Comparison of ENCODE assay signal across 7 mouse cellular contexts in genomic region chr8:70752000-70752764, GRCm38 (mm10). TPM values are rescaled to one million over a fixed set of nuclear protein-coding genes. Genes with fewer than 3 reads are reported as not detected.
A peak's percentile ranks its signal among the peaks of the same experiment; 100 is the strongest.
DNase-seq lines count a peak whose midpoint lies in the region; ATAC-seq and TF ChIP-seq lines count a peak whose summit lies in the region.

No protein-coding gene starts in this region.

- 0 out of 2 replicates have a peak overlapping the region, but pooled peaks have one; percentile 9 for H3K9ac ChIP-seq in CH12.LX (ENCODE audit: insufficient read depth, low read depth)
- 0 out of 2 replicates have a peak overlapping the region, but pooled peaks have one; percentile 51 for H3K9ac ChIP-seq in heart, embryonic 14.5 days (ENCODE audit: low read length)
- H3K9ac ChIP-seq in lung, embryonic 14.5 days, result no peak overlapping the region

- DNase-seq in CH12.LX (ENCODE audit: extremely low read depth) (peak; percentile 85), NIH3T3 (ENCODE audit: low read depth) (peak; percentile 89)
- peak; percentile 51 for DNase-seq in embryo, embryonic 11.5 days (ENCODE audit: low read depth, low spot score)
- peak; percentile 91 to 94 for DNase-seq in kidney, postnatal 36 days
- DNase-seq in lung, embryonic 14.5 days, result peak; percentile 88
- peak in 1 of 2 experiments; percentile 76 for DNase-seq in spleen, adult 2 months (ENCODE audit: low read depth in 1 of 2, low spot score in 2 of 2)

- in situ Hi-C loops in CH12.LX (cut with MboI; ENCODE audit: low pct_ligation_motif_present, low pct_unique_long_range_greater_than_20kb, low sequenced_read_pairs), result loop anchor here (5.0 kb wide), 1 partner anchor 35 kb away; the partner anchor contains the start of gene Gm3336

- dilution Hi-C loops in CH12.LX (cut with MboI; ENCODE audit: extremely low pct_ligation_motif_present, extremely low pct_unique_long_range_greater_than_20kb, low sequenced_read_pairs), result no loop called here

- H3K4me1 ChIP-seq in CH12.LX (ENCODE audit: control insufficient read depth in 1 of 2, insufficient read depth in 2 of 2), result peaks cover 9 to 44% of the 10 kb centered on the region in 2 experiments
- H3K4me1 ChIP-seq in heart, embryonic 14.5 days (ENCODE audit: control insufficient read depth in 2 of 2, insufficient read depth in 2 of 2, low read length in 2 of 2), result peaks cover 15 to 27% of the 10 kb centered on the region in 2 experiments
- peaks cover 22% of the 10 kb centered on the region; the same call in 1 of the 2 replicates for H3K4me1 ChIP-seq in lung, embryonic 14.5 days (ENCODE audit: insufficient read depth)
- H3K4me1 ChIP-seq in spleen, adult 2 months (ENCODE audit: control insufficient read depth, insufficient read depth, insufficient read length), result peaks cover 15% of the 10 kb centered on the region

- peak; percentile 71 to 84 for TF ChIP-seq CTCF in CH12.LX (conservative IDR thresholded peaks at IDR 0.05 in 1 of 2, IDR thresholded peaks at IDR 0.05 in 1 of 2; ENCODE audit: low read depth in 2 of 2, low read length in 2 of 2)
- TF ChIP-seq CTCF in lung, embryonic 14.5 days (IDR thresholded peaks at IDR 0.05; ENCODE audit: low read depth), result peak; percentile 76
- peak; percentile 51; the same call in 1 of the 2 replicates for TF ChIP-seq CTCF in spleen, adult 2 months (IDR thresholded peaks at IDR 0.05; ENCODE audit: extremely low read depth, insufficient read depth, insufficient read length, insufficient replicate concordance)

- no peak for TF ChIP-seq POLR2A in CH12.LX (IDR thresholded peaks at IDR 0.05; ENCODE audit: low read depth, low read length)
- TF ChIP-seq POLR2A in spleen, adult 2 months (IDR thresholded peaks at IDR 0.05; ENCODE audit: low read depth, low read length), result no peak

- H3K79me2 ChIP-seq in CH12.LX (replicated peaks; ENCODE audit: control insufficient read depth, extremely low read depth, insufficient read depth, poor library complexity, severe bottlenecking), result no peaks in the 10 kb centered on the region

- 25% methylated on average over 11 of the region's 11 CpGs for WGBS in heart, embryonic 14.5 days
- WGBS in lung, embryonic 14.5 days, result 20% methylated on average over 11 of the region's 11 CpGs
- 18% methylated on average over 11 of the region's 11 CpGs for WGBS in spleen, adult 2 months

- peak overlapping the region; percentile 52; the same call in 1 of the 2 replicates for H3K27ac ChIP-seq in CH12.LX (ENCODE audit: insufficient read depth, low read depth)
- H3K27ac ChIP-seq in heart, embryonic 14.5 days (replicated peaks in 1 of 2; ENCODE audit: control insufficient read depth in 1 of 2, insufficient read depth in 1 of 2, low read depth in 2 of 2, low read length in 2 of 2), result peak overlapping the region; percentile 69 to 70; a peak in 3 of 4 replicates
- peak overlapping the region; percentile 75 for H3K27ac ChIP-seq in lung, embryonic 14.5 days (ENCODE audit: low read depth)
- H3K27ac ChIP-seq in spleen, adult 2 months (ENCODE audit: insufficient read depth, low read length), result peak overlapping the region; percentile 71

- peak overlapping the region; percentile 52; the same call in 1 of the 2 replicates for H3K4me2 ChIP-seq in CH12.LX (ENCODE audit: insufficient read depth, low read depth, poor library complexity, severe bottlenecking)
- no peak overlapping the region for H3K4me2 ChIP-seq in heart, embryonic 14.5 days (ENCODE audit: low read length)
- H3K4me2 ChIP-seq in lung, embryonic 14.5 days, result peak overlapping the region; percentile 52; the same call in 1 of the 2 replicates

- H3K36me3 ChIP-seq in CH12.LX (replicated peaks in 1 of 2; ENCODE audit: control insufficient read depth in 1 of 2, insufficient read depth in 1 of 2, low read length in 1 of 2), result peaks cover 13 to 45% of the 10 kb centered on the region in 2 experiments
- H3K36me3 ChIP-seq in heart, embryonic 14.5 days (ENCODE audit: control insufficient read depth, insufficient read depth, low read length), result peaks cover 13% of the 10 kb centered on the region
- peaks cover 6% of the 10 kb centered on the region; the same call in 1 of the 2 replicates for H3K36me3 ChIP-seq in lung, embryonic 14.5 days (ENCODE audit: insufficient read depth)
- peaks cover 5% of the 10 kb centered on the region; the same call in 1 of the 2 replicates for H3K36me3 ChIP-seq in spleen, adult 2 months (ENCODE audit: control insufficient read depth, insufficient read depth, low read length)

- H3K4me3 ChIP-seq in CH12.LX (replicated peaks in 1 of 3; ENCODE audit: low read depth in 2 of 3, low read length in 2 of 3, poor library complexity in 1 of 3), result peak overlapping the region in 1 of 3 experiments; percentile 12
- no peak overlapping the region for H3K4me3 ChIP-seq in heart, embryonic 14.5 days (ENCODE audit: control insufficient read depth in 1 of 2, insufficient read depth in 1 of 2, low read depth in 1 of 2, low read length in 2 of 2)
- no peak overlapping the region for H3K4me3 ChIP-seq in lung, embryonic 14.5 days (ENCODE audit: low read depth, low read length)
- H3K4me3 ChIP-seq in spleen, adult 2 months (ENCODE audit: extremely low read depth, insufficient read depth, insufficient read length), result no peak overlapping the region

- no peak for ATAC-seq in heart, embryonic 14.5 days (ENCODE audit: insufficient number of reproducible peaks, insufficient read depth, low FRiP score, low read depth)
- ATAC-seq in lung, embryonic 14.5 days (ENCODE audit: insufficient read depth), result no peak

- no peaks in the 10 kb centered on the region for H3K9me3 ChIP-seq in CH12.LX (replicated peaks; ENCODE audit: low read length)
- no peaks in the 10 kb centered on the region for H3K9me3 ChIP-seq in heart, embryonic 14.5 days (ENCODE audit: control insufficient read depth, low read length)
- no peaks in the 10 kb centered on the region for H3K9me3 ChIP-seq in lung, embryonic 14.5 days (ENCODE audit: low read depth, low read length)

- TF ChIP-seq RAD21 in CH12.LX (IDR thresholded peaks at IDR 0.05; ENCODE audit: low read depth, low read length), result peak; percentile 76

- TF ChIP-seq EP300 in CH12.LX (IDR thresholded peaks at IDR 0.05; ENCODE audit: low read length), result no peak

- H3K27me3 ChIP-seq in CH12.LX (replicated peaks), result no peaks in the 10 kb centered on the region
- peaks cover 34% of the 10 kb centered on the region for H3K27me3 ChIP-seq in heart, embryonic 14.5 days (ENCODE audit: control insufficient read depth, insufficient read depth, low read length)
- H3K27me3 ChIP-seq in lung, embryonic 14.5 days (ENCODE audit: insufficient read depth, low read length), result peaks cover 19% of the 10 kb centered on the region; the same call in 1 of the 2 replicates
- H3K27me3 ChIP-seq in spleen, adult 2 months (ENCODE audit: control insufficient read depth, insufficient read depth, low read length), result no peaks in the 10 kb centered on the region

TF ChIP-seq in CH12.LX, 34 proteins besides CTCF, POLR2A, EP300 and RAD21 (continues in another document):
- TF ChIP-seq E2F4 (IDR thresholded peaks at IDR 0.05; ENCODE audit: insufficient replicate concordance, low read depth, low read length) (no peak), ETS1 (conservative IDR thresholded peaks at IDR 0.05; ENCODE audit: low read depth, low read length) (peak; percentile 36; the same call in 1 of the 2 replicates), IRF4 (IDR thresholded peaks at IDR 0.05; ENCODE audit: low read depth, low read length) (peak; percentile 55), SMC3 (IDR thresholded peaks at IDR 0.05; ENCODE audit: low read depth, low read length) (peak; percentile 91), BHLHE40 (IDR thresholded peaks at IDR 0.05; ENCODE audit: low read depth, low read length) (peak; percentile 59; the same call in 1 of the 2 replicates), ZKSCAN1 (IDR thresholded peaks at IDR 0.05; ENCODE audit: borderline replicate concordance, low read depth, low read length) (no peak), MAX (IDR thresholded peaks at IDR 0.05; ENCODE audit: low read length) (no peak), HCFC1 (IDR thresholded peaks at IDR 0.05; ENCODE audit: low read depth, low read length) (no peak)

RNA-seq across cellular contexts. Expression of gene Rab3a, which starts 2.3 kb away (rescaled TPM):
- total RNA-seq in CH12.LX (2012; rRNA removed) (1.8 and 1.9 TPM in 2 replicates), CH12.LX (2014; rRNA removed) (0.32 and 0.87 TPM in 2 replicates)
- polyA plus RNA-seq in CH12.LX (2012; ENCODE audit: insufficient read length, low read depth), result 0.65 and 0.99 TPM in 2 replicates
- polyA plus RNA-seq in heart, embryonic 14.5 days (2014; fragmentation: Nextera tagmentation; extraction: Ambion mirVana), result 24.1 and 25.7 TPM in 2 replicates
- polyA plus RNA-seq in lung, embryonic 14.5 days (2014; fragmentation: Nextera tagmentation; extraction: Ambion mirVana), result 10.5 and 12.0 TPM in 2 replicates
- 12.1 and 17.7 TPM in 2 replicates for polyA plus RNA-seq in spleen, adult 2 months (2012; rRNA removed)

RNA-seq across cellular contexts. Expression of gene Mpv17l2, which starts 8.6 kb away (rescaled TPM):
- total RNA-seq in CH12.LX (2012; rRNA removed) (25.3 and 28.5 TPM in 2 replicates), CH12.LX (2014; rRNA removed) (22.8 and 27.1 TPM in 2 replicates)
- 31.9 and 36.1 TPM in 2 replicates for polyA plus RNA-seq in CH12.LX (2012; ENCODE audit: insufficient read length, low read depth)
- polyA plus RNA-seq in heart, embryonic 14.5 days (2014; fragmentation: Nextera tagmentation; extraction: Ambion mirVana), result 44.0 and 47.4 TPM in 2 replicates
- 27.9 and 29.4 TPM in 2 replicates for polyA plus RNA-seq in lung, embryonic 14.5 days (2014; fragmentation: Nextera tagmentation; extraction: Ambion mirVana)
- 37.3 and 69.8 TPM in 2 replicates for polyA plus RNA-seq in spleen, adult 2 months (2012; rRNA removed)

RNA-seq across cellular contexts. Expression of gene Pik3r2, which starts 24.3 kb away (rescaled TPM):
- total RNA-seq in CH12.LX (2012; rRNA removed) (37.4 and 45.9 TPM in 2 replicates), CH12.LX (2014; rRNA removed) (12.4 and 13.8 TPM in 2 replicates)
- polyA plus RNA-seq in CH12.LX (2012; ENCODE audit: insufficient read length, low read depth), result 16.3 and 25.8 TPM in 2 replicates
- polyA plus RNA-seq in heart, embryonic 14.5 days (2014; fragmentation: Nextera tagmentation; extraction: Ambion mirVana), result 23.1 and 26.7 TPM in 2 replicates
- 46.5 and 52.4 TPM in 2 replicates for polyA plus RNA-seq in lung, embryonic 14.5 days (2014; fragmentation: Nextera tagmentation; extraction: Ambion mirVana)
- polyA plus RNA-seq in spleen, adult 2 months (2012; rRNA removed), result 56.3 and 90.3 TPM in 2 replicates

RNA-seq across cellular contexts. Expression of gene Pde4c, which starts 28.7 kb away (rescaled TPM):
- total RNA-seq in CH12.LX (2012; rRNA removed) (3.8 and 4.7 TPM in 2 replicates), CH12.LX (2014; rRNA removed) (2.3 and 3.1 TPM in 2 replicates)
- polyA plus RNA-seq in CH12.LX (2012; ENCODE audit: insufficient read length, low read depth), result 6.5 TPM in 2 replicates
- 0.08 and 0.23 TPM in 2 replicates for polyA plus RNA-seq in heart, embryonic 14.5 days (2014; fragmentation: Nextera tagmentation; extraction: Ambion mirVana)
- polyA plus RNA-seq in lung, embryonic 14.5 days (2014; fragmentation: Nextera tagmentation; extraction: Ambion mirVana), result 0.17 and 0.23 TPM in 2 replicates
- polyA plus RNA-seq in spleen, adult 2 months (2012; rRNA removed), result 2.8 and 3.6 TPM in 2 replicates

RNA-seq across cellular contexts. Expression of gene Gm3336, which starts 33.8 kb away (rescaled TPM):
- total RNA-seq in CH12.LX (2012; rRNA removed) (0.25 and 0.34 TPM in 2 replicates), CH12.LX (2014; rRNA removed) (0.31 TPM in 1 of 2 replicates, not detected in the other)
- 0.49 and 0.89 TPM in 2 replicates for polyA plus RNA-seq in CH12.LX (2012; ENCODE audit: insufficient read length, low read depth)
- not detected in 2 replicates for polyA plus RNA-seq in heart, embryonic 14.5 days (2014; fragmentation: Nextera tagmentation; extraction: Ambion mirVana)
- not detected in 2 replicates for polyA plus RNA-seq in lung, embryonic 14.5 days (2014; fragmentation: Nextera tagmentation; extraction: Ambion mirVana)
- polyA plus RNA-seq in spleen, adult 2 months (2012; rRNA removed), result 0.65 and 0.92 TPM in 2 replicates
